Mouse (Mus musculus): ENCODE measurements around the gene Mcur1. TPM values are rescaled to one million over a fixed set of nuclear protein-coding genes. Genes with fewer than 3 reads are reported as not detected.

Mcur1 gene
- polyA plus RNA-seq, 1 experiment from 2014 or later, result 8.1 TPM

- no peak overlapping the region for H3K27ac ChIP-seq (replicated peaks)
Observed at GRCm38 (mm10) chr13:43498849-43499248, 61.1 kb downstream of the Mcur1 start.

GRCm38 (mm10) chr13:43497769-43498168 lies 62.2 kb downstream of the Mcur1 start:
- Histone ChIP-seq H3K4me2 (no peak overlapping the region), H3K27me3 (no peaks in the 10 kb centered on the region), H3K9ac (no peak overlapping the region), H3K9me3 (no peaks in the 10 kb centered on the region), H3K27ac (replicated peaks) (no peak overlapping the region), H3K36me3 (no peaks in the 10 kb centered on the region), H3K4me3 (no peak overlapping the region), H3K4me1 (replicated peaks) (0 out of 2 replicates have a peak, but pooled peaks cover 3% of the 10 kb centered on the region)
- ATAC-seq (ENCODE audit: low FRiP score, low read depth), result no peak
- WGBS, result 98% methylated on average over 3 of the region's 3 CpGs

More at GRCm38 (mm10) chr13:43498849-43499248, 61.1 kb downstream of the Mcur1 start:
- Histone ChIP-seq H3K36me3 (no peaks in the 10 kb centered on the region), H3K4me2 (no peak overlapping the region), H3K4me1 (replicated peaks) (peaks cover 10% of the 10 kb centered on the region), H3K4me3 (no peak overlapping the region), H3K9ac (no peak overlapping the region), H3K27me3 (no peaks in the 10 kb centered on the region), H3K9me3 (no peaks in the 10 kb centered on the region)
- WGBS, result 60% methylated on average over 14 of the region's 14 CpGs
- peak; percentile 46; the same call in 1 of the 2 replicates for ATAC-seq (ENCODE audit: low FRiP score, low read depth)

- Histone ChIP-seq H3K9ac (no peak overlapping the region), H3K4me2 (no peak overlapping the region), H3K27me3 (no peaks in the 10 kb centered on the region), H3K4me3 (no peak overlapping the region), H3K9me3 (no peaks in the 10 kb centered on the region), H3K36me3 (no peaks in the 10 kb centered on the region), H3K27ac (replicated peaks) (no peak overlapping the region), H3K4me1 (replicated peaks) (0 out of 2 replicates have a peak, but pooled peaks cover 4% of the 10 kb centered on the region)
- WGBS, result 19% methylated on average over 2 of the region's 2 CpGs
- ATAC-seq (ENCODE audit: low FRiP score, low read depth), result no peak
Observed at GRCm38 (mm10) chr13:43496660-43497059, 63.3 kb downstream of the Mcur1 start.

- Histone ChIP-seq H3K36me3 (no peaks in the 10 kb centered on the region), H3K4me1 (replicated peaks) (0 out of 2 replicates have a peak, but pooled peaks cover 4% of the 10 kb centered on the region), H3K27ac (replicated peaks) (no peak overlapping the region), H3K27me3 (no peaks in the 10 kb centered on the region), H3K9me3 (no peaks in the 10 kb centered on the region), H3K4me3 (no peak overlapping the region), H3K4me2 (no peak overlapping the region), H3K9ac (no peak overlapping the region)
- 90% methylated on average over 7 of the region's 7 CpGs for WGBS
- no peak for ATAC-seq (ENCODE audit: low FRiP score, low read depth)
Observed at GRCm38 (mm10) chr13:43495645-43496044, 64.3 kb downstream of the Mcur1 start.

- H3K27me3 ChIP-seq, result no peaks in the 10 kb centered on the region
- H3K27ac ChIP-seq (replicated peaks), result no peak overlapping the region
- no peak overlapping the region for H3K4me2 ChIP-seq
- H3K4me3 ChIP-seq, result no peak overlapping the region
- no peak overlapping the region for H3K9ac ChIP-seq
- H3K36me3 ChIP-seq, result no peaks in the 10 kb centered on the region
- WGBS, result 94% methylated on average over 7 of the region's 7 CpGs
- 0 out of 2 replicates have a peak, but pooled peaks cover 4% of the 10 kb centered on the region for H3K4me1 ChIP-seq (replicated peaks)
- no peaks in the 10 kb centered on the region for H3K9me3 ChIP-seq
- ATAC-seq (ENCODE audit: low FRiP score, low read depth), result no peak
Observed at GRCm38 (mm10) chr13:43493725-43494124, 66.3 kb downstream of the Mcur1 start.

GRCm38 (mm10) chr13:43493058-43493481 lies 66.9 kb downstream of the Mcur1 start:
- Histone ChIP-seq H3K9ac (no peak overlapping the region), H3K4me2 (no peak overlapping the region), H3K36me3 (no peaks in the 10 kb centered on the region), H3K27me3 (no peaks in the 10 kb centered on the region), H3K4me1 (replicated peaks) (0 out of 2 replicates have a peak, but pooled peaks cover 4% of the 10 kb centered on the region), H3K9me3 (no peaks in the 10 kb centered on the region), H3K27ac (replicated peaks) (peak overlapping the region; percentile 52; the same call in 1 of the 2 replicates), H3K4me3 (no peak overlapping the region)
- 51% methylated on average over 11 of the region's 11 CpGs for WGBS
- peak; percentile 84 for ATAC-seq (ENCODE audit: low FRiP score, low read depth)

Other genes with a start within 250 kb of the Mcur1 start
- 34.8 and 36.7 TPM in 2 replicates for gene Sirt5, start 194.7 kb downstream of the Mcur1 start, polyA plus RNA-seq (2015; fragmentation: Nextera tagmentation; extraction: Ambion mirVana)
- gene Nol7, start 161.8 kb downstream of the Mcur1 start, polyA plus RNA-seq (2015; fragmentation: Nextera tagmentation; extraction: Ambion mirVana), result 168 and 171 TPM in 2 replicates
- 13.6 and 14.6 TPM in 2 replicates for gene Ranbp9, start 78.9 kb downstream of the Mcur1 start, polyA plus RNA-seq (2015; fragmentation: Nextera tagmentation; extraction: Ambion mirVana)
- 30.4 and 37.3 TPM in 2 replicates for gene Rnf182, start 55.5 kb upstream of the Mcur1 start, polyA plus RNA-seq (2015; fragmentation: Nextera tagmentation; extraction: Ambion mirVana)
- 28.5 and 28.9 TPM in 2 replicates for gene Cd83, start 224.6 kb upstream of the Mcur1 start, polyA plus RNA-seq (2015; fragmentation: Nextera tagmentation; extraction: Ambion mirVana)